Mouse (Mus musculus): Measurements from ENCODE around the gene C8a.

C8a gene

DNA sequence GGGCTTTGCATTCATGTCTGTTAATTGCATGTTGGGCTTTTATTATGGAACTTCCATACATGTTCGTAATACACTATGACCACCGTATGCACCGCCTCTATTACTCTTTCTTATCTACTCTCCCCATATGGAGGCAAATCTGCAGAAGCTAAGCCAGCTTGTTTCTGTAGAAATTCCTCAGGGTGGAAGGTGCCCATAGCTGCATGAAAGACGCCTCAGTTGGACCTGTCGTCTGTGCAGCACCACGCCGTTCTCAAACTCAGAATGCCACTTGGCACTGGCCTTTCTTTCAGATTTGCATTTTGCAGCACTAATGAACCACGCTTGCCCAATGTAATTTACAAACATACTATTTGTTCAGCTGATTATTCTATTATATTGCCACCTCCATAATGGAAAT lies 106.6 kb downstream of the C8a start:
- no peak for DNase-seq (ENCODE audit: low spot score)

DNA sequence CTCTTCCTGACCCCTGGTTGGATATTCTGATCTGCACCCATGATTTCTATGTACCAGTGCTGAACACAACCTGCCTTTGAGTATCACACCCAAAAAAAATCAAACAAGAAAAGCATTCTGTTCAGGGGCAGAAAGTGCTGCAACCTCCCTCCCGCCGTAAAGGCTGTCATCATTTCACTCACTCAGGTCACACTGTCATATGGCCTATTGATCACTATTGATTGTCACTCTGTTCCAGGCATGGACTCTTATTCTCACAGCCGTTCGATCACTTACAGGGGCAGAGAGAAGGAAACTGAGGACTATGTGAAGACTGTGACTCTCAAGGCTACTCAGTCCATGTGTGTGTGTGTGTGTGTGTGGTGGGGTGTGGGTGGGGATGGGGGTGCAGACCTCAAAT lies 108.0 kb downstream of the C8a start:
- no peak for DNase-seq (ENCODE audit: low spot score)

DNA sequence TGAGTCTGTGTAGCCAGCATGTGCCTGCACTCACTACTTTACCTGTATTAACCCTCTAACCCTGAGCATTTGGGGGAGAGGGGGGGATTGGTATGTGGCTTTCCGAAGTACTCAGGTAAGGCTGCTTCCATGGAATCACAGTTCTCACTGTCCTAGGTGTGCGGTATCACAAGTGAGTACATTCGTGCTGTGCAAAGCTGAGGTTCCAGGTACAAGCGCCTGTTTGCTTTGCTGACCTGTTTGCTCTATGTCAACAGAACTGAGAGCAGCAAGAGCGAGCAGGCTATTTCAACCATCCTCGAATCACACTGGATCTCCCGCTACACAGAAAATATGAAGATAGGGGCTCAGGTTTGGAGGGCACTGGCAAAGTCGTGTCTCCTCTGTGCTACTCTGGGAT lies 110.1 kb downstream of the C8a start, which contains the start of gene C8b:
Gene C8b, plus strand, starts transcription at position 253 of the 400 bp plus-strand sequence.
- no peak for DNase-seq (ENCODE audit: low spot score)

Data from layer of hippocampus, adult 11-12 months (tissue).